Mouse (Mus musculus): ENCODE data around the gene D130043K22Rik.

D130043K22Rik gene

DNA sequence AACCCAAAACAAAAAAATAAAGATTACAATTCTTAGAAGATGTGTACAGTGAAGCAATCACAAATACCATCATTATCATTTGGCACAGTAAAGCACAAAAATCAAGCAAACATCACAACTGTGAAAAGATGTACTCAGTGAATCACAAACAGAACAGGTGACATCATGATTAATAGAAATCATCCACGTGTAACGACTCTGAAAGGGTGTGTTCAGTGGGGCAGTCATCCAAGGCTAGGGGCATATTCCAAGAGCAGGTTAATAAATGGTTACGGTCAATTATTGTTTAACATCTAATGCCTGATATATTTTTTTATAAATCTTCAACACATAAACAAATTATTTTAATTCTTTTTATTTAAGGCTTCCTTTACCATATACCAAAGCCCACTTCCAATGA lies 47.6 kb downstream of the D130043K22Rik start:
- in situ Hi-C loops (cut with MboI; ENCODE audit: low sequenced_read_pairs) = no loop called here

DNA sequence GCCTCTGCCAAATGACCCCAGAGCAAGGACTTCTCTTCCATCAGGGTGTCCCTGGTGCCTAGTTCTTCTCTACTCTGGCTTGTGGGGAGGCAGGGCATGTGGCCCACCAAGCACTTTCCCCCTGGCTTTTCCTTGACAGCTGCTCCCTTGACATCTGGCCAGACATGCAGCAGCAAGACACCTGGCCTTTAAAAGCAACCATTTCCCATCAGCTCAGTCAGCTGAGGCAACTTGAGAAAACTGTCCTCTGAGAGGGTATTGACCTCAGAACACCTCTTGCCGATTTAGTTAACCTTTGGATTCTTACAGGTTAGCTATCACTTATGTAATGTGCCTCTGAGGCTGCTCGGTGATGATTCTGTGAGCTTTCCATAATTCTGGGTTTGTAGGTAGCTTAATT lies 48.9 kb downstream of the D130043K22Rik start:
- in situ Hi-C loops (cut with MboI; ENCODE audit: low sequenced_read_pairs) = no loop called here

DNA sequence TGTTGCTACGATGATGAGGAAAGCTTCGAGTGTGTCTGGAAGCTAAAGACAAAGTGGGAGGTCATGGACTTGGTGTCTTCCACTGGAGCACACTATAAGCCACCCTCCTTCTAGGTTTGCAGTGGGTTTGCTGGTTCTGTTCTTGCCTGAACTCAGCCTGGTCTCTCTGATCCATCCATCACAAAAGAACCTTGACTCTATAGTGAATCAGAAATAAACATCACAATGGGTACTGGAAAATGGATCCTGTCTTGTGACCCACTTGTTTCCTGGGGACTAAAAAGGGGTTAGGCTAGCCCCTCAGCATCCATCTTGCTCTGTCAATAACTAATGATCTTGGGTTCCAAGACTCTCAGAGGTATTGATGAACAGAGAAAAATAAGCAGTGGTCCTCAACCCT lies 57.0 kb downstream of the D130043K22Rik start:
- in situ Hi-C loops (cut with MboI; ENCODE audit: low sequenced_read_pairs) = no loop called here

DNA sequence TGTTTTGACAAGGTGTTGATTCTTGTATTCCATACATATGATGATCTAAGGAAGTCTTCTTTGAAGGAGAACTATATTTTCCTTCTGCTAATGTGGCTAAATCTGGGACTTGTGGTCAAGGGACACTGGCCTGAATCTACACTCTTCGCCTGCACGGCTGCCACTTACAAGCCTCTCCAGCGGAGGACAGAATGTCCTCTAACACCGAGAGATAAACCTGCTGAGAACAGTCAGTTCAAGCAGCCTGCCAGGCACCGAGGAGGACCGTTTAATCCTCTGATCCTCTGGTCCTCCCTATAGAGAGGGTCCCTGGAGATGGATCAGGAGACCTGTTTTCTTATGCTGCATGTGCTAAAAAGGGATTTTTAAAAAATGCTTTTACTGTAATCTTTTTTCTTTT lies 58.5 kb downstream of the D130043K22Rik start:
- in situ Hi-C loops (cut with MboI; ENCODE audit: low sequenced_read_pairs) = no loop called here

DNA sequence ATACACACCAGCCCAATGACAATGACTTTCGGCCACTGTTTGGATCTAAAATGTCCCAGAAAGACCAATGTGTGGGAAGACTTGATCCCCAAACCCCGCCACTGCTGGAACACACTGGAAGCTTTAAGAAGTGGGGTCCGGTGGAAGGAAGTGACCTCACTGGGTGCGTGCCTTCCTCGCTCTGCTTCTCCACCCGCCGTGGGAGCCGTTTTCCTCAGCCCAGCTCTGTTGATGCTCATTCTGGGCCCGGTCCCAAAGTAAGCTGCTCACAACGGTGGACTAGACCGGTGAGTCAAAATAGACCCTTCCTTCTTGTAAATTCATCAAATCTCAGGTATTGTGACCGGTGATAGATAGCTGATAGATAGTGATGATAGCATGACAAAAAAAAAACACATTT lies 60.5 kb downstream of the D130043K22Rik start:
- in situ Hi-C loops (cut with MboI; ENCODE audit: low sequenced_read_pairs) = no loop called here

DNA sequence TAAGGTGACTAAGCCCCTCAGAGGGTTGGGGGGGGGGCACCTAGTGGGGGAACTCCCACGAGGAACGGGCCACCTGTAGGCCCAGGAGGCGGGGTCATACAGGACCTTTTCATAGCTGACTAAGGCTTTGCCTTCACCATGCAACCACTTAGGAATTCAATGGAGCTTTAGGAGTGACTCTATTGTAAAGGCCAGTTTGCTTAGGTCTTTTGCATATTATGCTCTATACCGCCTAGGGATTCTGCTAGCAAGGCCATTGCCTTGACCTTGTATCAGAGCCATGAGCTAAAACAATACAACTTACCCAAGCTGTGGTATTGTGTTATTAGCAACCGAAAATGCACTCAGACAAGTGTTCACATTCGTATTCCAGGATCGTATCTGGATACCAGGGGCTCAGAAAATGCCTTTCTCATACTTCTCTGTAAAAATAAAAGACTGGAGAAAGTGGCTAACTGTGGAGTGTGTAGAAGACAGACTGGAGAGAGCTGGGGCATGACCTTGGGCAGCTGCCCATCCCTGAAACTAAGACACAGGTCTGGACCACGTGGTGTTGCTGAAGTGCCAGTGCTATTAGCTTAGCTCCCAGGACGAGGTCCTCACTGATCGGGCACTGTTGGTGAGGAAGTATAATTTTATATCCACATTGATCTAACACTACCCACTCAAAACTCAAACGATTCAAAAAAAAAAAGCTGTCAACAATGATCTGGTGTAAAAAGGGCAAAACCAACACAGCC lies 62.1 kb downstream of the D130043K22Rik start:
- in situ Hi-C loops (cut with MboI; ENCODE audit: low sequenced_read_pairs) = no loop called here

DNA sequence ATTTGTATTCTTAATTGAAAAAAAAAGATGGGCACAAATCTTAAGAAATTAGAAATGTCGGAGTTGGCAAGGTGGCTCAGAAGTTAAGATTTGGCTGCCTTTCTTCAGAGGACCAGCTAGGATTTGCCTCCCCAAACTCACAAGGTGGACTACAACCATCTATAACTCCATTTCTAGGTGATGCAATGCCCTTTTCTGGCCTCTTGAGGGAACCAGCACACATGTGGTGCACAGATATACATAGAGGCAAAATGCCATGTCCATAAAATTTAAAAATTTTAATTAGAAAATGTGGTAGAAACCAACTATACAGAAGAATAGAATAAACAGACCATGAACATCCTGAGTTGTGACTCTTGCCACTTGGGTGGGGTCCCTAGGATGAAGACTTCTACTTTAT lies 64.2 kb downstream of the D130043K22Rik start:
- in situ Hi-C loops (cut with MboI; ENCODE audit: low sequenced_read_pairs) = no loop called here

DNA sequence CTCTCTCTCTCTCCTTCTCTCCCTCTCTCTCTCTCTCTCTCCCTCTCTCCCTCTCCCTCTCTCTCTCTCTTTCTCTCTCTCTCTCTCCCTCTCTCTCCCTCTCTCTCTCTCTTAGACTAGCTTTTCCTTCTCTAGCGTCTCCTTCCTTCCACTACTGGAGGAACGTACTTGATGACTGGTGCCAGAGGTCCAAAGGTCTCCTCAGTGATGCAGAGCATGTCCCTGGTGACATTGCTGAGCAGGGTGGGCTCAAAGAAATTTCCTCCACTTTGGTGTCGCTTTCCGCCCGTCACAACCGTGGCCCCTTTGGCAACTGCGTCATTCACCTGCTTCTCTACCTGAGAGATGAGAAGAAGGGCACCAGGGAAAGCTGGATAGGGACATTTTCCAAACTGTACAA lies 68.6 kb downstream of the D130043K22Rik start:
- in situ Hi-C loops (cut with MboI; ENCODE audit: low sequenced_read_pairs) = no loop called here

DNA sequence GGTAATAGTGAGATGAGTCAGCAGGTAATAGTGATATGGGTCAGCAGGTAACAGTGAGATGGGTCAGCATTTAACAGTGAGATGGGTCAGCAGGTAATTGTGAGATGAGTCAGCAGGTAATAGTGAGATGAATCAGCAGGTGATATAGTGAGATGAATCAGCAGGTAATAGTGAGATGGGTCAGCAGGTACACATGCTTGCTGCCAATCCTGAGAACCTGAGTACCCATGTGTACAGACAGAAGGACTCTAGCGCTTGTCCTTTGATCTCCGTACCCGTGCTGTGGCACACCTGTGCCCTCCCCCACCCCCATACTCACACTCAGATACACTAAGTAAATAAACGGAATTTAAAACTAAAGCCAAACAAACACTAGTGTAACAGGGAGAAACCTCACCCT lies 70.0 kb downstream of the D130043K22Rik start:
- in situ Hi-C loops (cut with MboI; ENCODE audit: low sequenced_read_pairs) = no loop called here

DNA sequence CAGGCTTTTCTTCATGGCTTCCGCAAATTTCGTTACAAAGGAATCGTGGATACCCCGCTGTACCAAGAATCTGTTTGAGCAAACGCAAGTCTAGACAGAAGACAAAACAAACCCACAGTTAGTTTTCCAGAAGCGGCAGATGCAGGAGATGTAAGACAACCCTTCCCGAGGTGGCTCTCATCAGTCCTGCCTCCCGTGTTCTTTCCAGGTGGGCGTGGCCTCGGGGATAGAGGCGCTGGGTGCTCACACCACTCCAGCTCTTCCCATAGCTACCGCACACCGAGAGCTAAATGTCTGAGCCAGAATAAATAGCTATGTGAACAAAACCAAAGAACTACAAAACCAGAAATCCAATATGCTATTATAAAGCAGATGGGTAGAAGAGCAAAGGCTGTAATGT lies 70.9 kb downstream of the D130043K22Rik start:
- in situ Hi-C loops (cut with MboI; ENCODE audit: low sequenced_read_pairs) = no loop called here

DNA sequence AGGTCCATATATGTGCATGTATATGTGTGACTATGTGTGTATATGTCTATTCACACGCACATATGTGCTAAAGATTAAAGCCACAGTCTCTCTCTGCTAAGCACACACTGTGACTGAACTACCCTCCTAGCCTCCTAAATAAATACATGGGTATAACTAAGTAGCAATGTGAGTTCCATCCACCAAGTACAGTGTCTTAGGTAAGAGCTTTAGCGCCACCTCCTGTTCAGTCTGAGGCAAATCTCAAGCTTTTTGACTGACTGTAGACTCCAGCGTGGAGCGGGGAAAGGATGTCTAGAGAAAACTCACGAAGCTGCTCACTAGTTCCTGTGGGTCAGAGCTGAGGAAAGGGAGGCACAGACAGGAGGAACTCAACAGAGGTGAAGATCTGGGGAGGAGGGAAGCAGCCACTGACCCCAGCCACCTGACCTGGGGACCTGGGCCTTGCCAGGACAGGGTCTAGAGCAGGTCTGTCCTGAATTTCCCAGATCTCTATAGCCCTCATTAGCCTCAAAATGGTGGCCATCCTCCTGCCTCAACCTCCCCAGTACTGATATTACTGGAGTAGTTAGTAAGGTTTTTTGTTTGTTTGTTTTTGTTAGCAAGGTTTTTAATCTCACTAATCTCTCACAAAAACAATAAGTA lies 75.5 kb downstream of the D130043K22Rik start:
- in situ Hi-C loops (cut with MboI; ENCODE audit: low sequenced_read_pairs) = no loop called here

DNA sequence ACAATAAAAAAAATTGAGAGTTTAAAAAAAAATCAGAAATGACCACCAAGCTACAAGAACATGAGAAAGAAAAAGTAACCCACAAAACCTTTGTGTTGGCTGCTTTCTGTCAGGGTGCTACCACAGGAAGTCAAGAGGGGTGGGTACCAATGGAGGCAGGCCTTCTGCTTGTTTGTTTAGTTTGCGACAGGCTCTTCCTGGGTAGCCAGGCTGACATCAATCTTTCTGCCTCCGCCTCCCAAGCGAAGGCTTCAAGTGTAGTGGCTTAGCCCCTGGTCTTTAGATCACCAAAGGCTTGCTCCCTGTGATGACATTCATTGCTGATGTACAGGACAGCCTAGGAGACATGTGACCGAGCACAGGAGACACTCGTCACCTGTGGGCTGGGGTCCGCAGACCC lies 76.3 kb downstream of the D130043K22Rik start:
- in situ Hi-C loops (cut with MboI; ENCODE audit: low sequenced_read_pairs) = no loop called here

DNA sequence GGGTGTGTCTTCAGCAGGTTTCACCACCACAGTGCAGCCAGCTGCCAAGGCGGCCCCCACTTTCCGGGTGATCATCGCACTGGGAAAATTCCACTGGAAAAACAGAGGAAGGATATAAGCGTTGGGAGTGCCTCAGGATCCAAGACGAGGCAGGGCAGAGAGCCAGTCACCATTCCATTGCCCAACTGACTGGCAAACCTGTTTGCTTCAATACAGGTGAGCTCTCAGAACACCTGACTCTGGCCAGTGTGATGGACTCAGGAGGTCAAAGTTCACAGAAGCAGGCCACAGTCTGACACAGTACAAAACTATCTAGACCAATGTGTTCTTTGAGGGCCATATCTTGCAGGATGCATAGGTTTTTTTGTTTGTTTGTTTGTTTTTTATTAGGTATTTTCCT lies 79.1 kb downstream of the D130043K22Rik start:
- in situ Hi-C loops (cut with MboI; ENCODE audit: low sequenced_read_pairs) = no loop called here

DNA sequence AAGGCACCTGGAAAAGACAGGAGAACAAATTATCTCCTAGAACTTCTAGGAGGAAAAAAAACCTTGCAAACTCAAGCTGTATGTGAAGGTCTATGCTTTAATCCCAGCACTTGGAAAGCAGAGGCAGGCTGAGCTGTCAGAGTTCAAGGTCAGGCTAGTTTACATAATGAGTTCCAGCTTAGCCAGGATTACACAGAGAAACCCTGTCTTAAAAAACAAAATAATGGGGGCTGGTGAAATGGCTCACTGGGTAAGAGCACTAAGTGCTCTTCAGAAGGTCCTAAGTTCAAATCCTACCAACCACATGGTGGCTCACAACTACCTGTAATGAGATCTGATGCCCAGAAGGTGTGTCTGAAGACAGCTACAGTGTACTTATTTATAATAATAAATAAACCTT lies 85.7 kb downstream of the D130043K22Rik start:
- in situ Hi-C loops (cut with MboI; ENCODE audit: low sequenced_read_pairs) = no loop called here

DNA sequence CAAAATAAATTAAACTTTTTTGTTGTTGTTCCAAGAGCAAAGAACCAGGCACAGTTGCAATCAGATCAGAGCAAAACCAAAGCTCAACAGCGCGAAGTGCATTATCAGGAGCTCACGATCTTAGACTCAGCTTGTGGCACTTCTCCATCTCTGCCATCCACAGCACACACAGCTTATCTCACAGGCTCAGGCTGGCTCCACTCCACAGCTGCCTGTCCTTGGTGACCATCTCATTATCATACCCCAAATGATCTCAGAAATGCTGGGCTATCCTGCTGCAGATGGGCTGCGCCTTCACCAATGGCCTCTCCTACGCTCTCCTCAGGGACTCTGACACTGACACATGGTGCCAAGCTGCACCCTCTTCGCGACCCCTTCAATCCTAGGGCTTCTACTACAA lies 88.3 kb downstream of the D130043K22Rik start:
- in situ Hi-C loops (cut with MboI; ENCODE audit: low sequenced_read_pairs) = no loop called here

DNA sequence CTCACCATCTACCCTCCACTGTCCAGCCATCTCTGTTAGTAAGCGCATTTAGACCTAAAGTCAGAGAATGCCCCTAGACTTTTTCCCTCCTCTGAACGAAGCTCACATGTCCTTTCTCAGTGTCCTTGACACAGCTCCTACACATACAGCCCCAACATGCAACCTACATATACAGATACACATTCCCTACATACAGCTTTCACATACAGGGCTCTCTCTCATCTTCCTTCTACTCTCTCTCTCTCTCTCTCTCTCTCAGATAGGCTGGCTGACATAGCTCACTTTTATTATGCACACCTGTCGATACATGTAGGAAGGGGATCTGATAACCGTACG lies 91.8 kb downstream of the D130043K22Rik start:
- in situ Hi-C loops (cut with MboI; ENCODE audit: low sequenced_read_pairs) = no loop called here

DNA sequence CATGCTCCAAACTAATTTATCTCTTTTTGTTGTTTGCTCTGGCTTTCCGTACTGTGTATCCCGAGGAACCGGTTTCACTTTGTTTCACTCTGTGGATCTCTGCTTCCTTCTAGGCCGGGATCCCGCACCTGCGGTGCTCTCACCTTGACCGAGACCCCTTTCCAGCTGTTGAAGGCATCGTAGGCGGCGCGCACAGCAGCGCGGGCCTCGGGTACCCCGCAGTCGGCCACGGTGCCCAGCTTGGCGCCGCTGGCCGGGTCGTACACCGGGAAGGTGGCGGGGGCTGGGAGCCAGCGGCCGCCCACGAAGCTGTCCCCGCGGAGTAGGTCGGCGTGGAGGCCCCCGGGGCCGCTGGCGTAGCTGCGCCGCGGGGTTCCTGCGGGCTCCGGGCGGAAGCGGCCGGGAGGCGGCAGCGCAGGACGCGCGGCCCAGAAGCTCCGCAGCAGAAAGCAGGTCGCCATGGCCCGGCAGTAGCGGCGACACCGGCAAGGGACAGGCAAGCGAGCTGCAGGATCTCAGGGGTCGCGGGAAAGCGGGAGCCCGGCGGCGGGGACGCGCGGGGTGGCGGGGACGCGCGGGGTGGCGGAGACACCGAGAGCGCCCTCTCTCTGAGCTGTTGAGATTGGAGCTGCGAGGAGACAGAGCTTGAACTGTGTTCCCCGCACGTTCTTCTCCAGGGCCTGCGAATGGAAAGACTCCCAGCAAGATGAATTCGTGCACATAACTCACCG lies 92.3 kb downstream of the D130043K22Rik start, which contains the start of gene Aldh5a1:
Gene Aldh5a1 (minus strand): TSS at position 554 of the 731 bp plus-strand sequence.
- in situ Hi-C loops (cut with MboI; ENCODE audit: low sequenced_read_pairs) = no loop called here

DNA sequence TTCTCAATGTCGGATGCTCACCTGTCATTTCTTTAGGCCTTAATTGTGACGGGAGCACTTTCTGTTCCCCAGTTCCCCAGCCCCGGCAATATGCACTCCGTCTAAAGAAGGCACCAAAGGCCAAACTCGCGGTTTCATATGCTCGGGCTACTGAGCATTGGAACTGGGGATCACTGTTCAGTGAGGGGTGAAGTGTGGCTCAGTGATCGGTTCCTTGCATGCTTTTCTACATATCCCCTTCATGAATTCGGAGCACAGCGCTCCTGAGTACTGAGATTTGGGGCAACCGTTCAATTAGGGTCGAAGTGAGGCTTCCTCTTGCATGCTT lies 92.9 kb downstream of the D130043K22Rik start:
- in situ Hi-C loops (cut with MboI; ENCODE audit: low sequenced_read_pairs) = no loop called here

DNA sequence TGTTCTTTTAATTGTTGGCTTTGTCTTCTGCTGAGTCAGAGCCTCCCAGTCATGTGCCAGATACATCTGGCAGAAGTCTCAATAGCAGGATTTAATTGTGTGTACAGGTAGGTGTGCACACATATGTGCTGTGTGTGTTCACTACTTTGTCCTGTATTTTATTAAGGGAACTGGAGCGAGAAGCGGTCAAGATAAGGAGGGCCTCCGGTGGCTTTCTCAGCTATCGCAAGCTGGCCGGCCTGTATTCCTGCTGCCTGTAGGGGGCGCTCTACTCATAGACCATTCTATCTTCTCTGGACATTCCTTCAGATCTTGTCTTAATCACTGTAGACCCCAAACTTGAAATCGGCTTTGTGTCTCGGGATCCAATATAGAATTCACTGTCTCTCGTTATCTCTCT lies 93.7 kb downstream of the D130043K22Rik start:
- in situ Hi-C loops (cut with MboI; ENCODE audit: low sequenced_read_pairs) = no loop called here

DNA sequence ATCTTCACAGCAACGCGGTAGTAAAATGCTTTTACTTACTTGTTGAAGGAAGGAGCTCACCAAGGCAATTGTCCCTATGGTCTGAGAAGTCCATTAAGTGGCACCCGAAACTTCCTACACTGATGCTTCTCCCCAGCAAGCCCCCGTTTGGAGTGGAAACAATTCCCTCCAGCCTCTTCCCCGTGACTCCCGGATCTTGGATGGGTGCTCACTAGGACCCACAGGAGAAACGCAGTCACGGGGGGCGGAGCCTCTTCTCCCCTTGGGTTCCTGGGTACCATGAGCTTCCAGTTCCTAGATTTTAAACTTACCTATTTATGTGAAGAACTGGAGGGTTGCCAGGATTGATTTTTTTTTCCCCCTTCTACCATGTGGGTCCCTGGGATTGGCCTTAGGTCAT lies 94.5 kb downstream of the D130043K22Rik start:
- in situ Hi-C loops (cut with MboI; ENCODE audit: low sequenced_read_pairs) = no loop called here

DNA sequence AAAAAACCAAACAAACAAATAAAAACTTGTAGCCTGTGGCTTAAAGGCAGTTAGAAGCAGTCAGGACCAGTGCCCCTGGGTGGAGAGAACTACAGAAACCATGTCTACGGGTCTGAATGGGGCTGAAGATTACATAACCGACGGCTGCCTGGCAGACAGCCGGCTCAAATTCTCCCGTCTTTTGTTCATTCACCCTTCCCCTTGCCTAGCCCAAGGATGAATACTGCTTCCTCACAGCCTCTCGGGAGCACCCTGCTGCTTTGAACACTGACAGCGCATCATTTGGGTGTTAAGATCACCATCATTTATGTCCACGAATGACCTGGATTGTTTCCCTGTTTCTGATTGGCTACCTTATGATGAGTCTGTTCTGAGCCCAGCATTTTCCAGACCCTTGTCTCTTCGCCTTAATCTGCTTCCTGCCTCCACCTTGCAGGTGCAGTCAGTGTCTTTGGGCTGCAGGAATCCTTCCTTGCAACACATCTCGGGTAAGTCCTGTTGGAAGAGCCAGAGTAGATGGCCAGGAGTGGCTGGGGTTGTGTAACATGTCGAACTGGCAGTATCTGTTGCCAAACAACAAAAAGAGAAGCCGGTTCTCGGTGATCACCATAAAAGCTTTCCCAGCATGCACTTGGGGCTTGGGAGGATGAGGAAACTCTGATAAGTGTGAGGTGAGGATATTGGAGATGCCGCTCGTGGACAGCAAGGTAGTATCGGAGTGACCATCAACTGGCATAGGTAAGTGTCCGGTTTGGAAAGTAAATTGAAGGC lies 97.8 kb downstream of the D130043K22Rik start, which contains the start of gene Gpld1:
Gene Gpld1 (plus strand): TSS at position 641 of the 771 bp plus-strand sequence.
- in situ Hi-C loops (cut with MboI; ENCODE audit: low sequenced_read_pairs) = no loop called here
